Mouse (Mus musculus) megakaryocyte, embryonic 14.5 days (primary cell): ENCODE results near the gene Rps6ka1.

Source experiments
- FLI1 ChIP-seq: IDR thresholded peaks from 2 replicates; pipeline ENCODE4 v1.6.1; 2012; ENCODE audit warnings: low read length, inconsistent platforms, mixed read lengths
- GATA1 ChIP-seq: IDR thresholded peaks from 3 replicates; pipeline ENCODE4 v1.6.1; 2012; ENCODE audit warnings: mixed read lengths, low read length, inconsistent platforms, borderline replicate concordance

DNA sequence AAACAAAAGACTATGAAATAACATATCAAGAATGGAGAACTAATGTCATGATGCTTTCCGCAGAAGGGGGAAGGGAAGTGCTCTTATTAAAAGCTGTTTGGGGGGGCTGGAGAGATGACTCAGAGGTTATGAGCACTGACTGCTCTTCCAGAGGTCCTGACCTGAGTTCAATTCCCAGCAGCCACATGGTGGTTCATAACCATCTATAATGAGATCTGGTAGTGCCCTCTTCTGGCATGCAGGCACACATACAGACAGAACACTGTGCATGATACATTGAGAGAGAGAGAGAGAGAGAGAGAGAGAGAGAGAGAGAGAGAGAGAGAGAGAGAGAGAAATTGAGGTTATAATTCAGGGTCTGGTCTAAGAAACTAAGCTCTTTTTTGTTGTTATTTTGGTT lies 57.1 kb downstream of the Rps6ka1 start:
- TF ChIP-seq GATA1 (no peak), FLI1 (no peak)
